Mouse (Mus musculus) E14TG2a.4 (cell line): ENCODE results near the gene AC134908.4.

Experiments
- NANOG ChIP-seq: IDR thresholded peaks from 2 replicates; pipeline ENCODE4 v1.6.1; 2014; ENCODE audit warnings: borderline replicate concordance, low read length, mixed read lengths
- POU5F1 ChIP-seq: IDR thresholded peaks from 2 replicates; pipeline ENCODE4 v1.6.1; 2014; ENCODE audit warnings: low read length, borderline replicate concordance

- no peak for TF ChIP-seq NANOG
- TF ChIP-seq POU5F1: no peak
These were observed 32.9 kb downstream of the AC134908.4 start for GRCm38 (mm10) chr17:25762591-25762990.
